Mouse (Mus musculus) thymus, adult 18-20 months (tissue): ENCODE data around the gene Obsl1.

ENCODE experiments used
- DNase-seq, 2 experiments: peaks; one replicate each; pipeline ENCODE4 v3.0.0; 2022; ENCODE audit warnings: mixed read lengths in 2 of 2

Gene Obsl1

GRCm38 (mm10) chr1:75450314-75451005 lies 55.8 kb downstream of the Obsl1 start, which contains the start of gene Asic4:
TSS of gene Asic4 (plus strand) at chr1:75450436.
- DNase-seq = no peak

GRCm38 (mm10) chr1:75449377-75450135 lies 56.7 kb downstream of the Obsl1 start:
- DNase-seq = no peak

- no peak for DNase-seq
Observed at GRCm38 (mm10) chr1:75448937-75449336, 57.3 kb downstream of the Obsl1 start.

GRCm38 (mm10) chr1:75448052-75448431 lies 58.2 kb downstream of the Obsl1 start:
- no peak for DNase-seq

- no peak for DNase-seq
Observed at GRCm38 (mm10) chr1:75447265-75448051, 58.8 kb downstream of the Obsl1 start.

- no peak for DNase-seq
Observed at GRCm38 (mm10) chr1:75446656-75447055, 59.6 kb downstream of the Obsl1 start.

- peak; percentile 22 to 25 for DNase-seq
Observed at GRCm38 (mm10) chr1:75445751-75446611, 60.3 kb downstream of the Obsl1 start.

GRCm38 (mm10) chr1:75445141-75445701 lies 61.0 kb downstream of the Obsl1 start:
- DNase-seq = no peak

- DNase-seq = no peak
Observed at GRCm38 (mm10) chr1:75444208-75444607, 62.0 kb downstream of the Obsl1 start.

GRCm38 (mm10) chr1:75443247-75444024 lies 62.8 kb downstream of the Obsl1 start:
- no peak for DNase-seq

- DNase-seq = no peak
Observed at GRCm38 (mm10) chr1:75442811-75443210, 63.4 kb downstream of the Obsl1 start.

- no peak for DNase-seq
Observed at GRCm38 (mm10) chr1:75442171-75442570, 64.1 kb downstream of the Obsl1 start.

GRCm38 (mm10) chr1:75441471-75441996 lies 64.7 kb downstream of the Obsl1 start:
- DNase-seq = no peak

- no peak for DNase-seq
Observed at GRCm38 (mm10) chr1:75440661-75441060, 65.6 kb downstream of the Obsl1 start.

- DNase-seq = no peak
Observed at GRCm38 (mm10) chr1:75438782-75439181, 67.5 kb downstream of the Obsl1 start.

GRCm38 (mm10) chr1:75435475-75436328 lies 70.5 kb downstream of the Obsl1 start, which contains the start of gene Gmppa:
TSS of gene Gmppa (plus strand) at chr1:75435930.
- DNase-seq = peak; percentile 61 to 65
